ENCODE assay signal across 10 mouse cellular contexts in the genomic region with DNA sequence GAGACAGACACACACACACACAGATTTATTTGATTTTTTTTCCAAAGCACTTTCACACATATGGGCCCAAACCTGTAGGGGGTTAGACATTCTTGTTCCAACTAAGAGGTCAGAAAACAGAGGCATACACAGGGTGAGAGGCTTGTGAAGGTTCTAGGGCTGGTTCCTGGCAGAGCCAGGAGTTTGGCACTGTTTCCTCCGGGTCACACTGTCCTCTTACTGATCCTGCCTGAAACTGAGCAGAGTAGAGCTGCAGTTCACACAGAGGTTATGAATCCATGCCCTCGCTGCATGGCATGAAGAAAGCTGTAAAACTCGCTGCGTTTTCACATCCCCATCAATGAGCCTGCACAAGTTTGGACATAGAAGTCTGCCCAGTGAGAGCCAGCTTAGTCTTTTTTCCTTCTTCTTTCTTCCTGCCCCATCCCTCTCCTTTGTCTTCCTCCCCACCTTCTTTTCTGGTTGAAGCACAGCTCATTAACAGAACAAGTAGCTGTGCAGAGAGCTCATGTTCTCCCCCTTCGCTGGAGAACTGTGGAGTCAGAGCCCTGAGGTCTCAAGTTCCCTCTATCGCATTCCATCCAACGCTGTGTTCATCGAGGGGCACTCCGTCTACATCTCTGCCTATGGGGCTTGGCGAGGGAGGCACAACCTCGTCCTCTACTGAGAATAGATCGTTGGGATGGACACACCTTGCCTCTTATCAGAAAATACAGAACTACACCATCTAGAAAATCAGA. TPM values are rescaled to one million over a fixed set of nuclear protein-coding genes. Genes with fewer than 3 reads are reported as not detected.
DNase-seq lines count a peak whose midpoint lies in the region; ATAC-seq and TF ChIP-seq lines count a peak whose summit lies in the region.
"Had no signal": no experiment of that assay in that cellular context is flagged by ENCODE, and none has a peak within 500 bp of the region (broad histone marks: within the 10 kb centered on the region; RNA-seq: fewer than 3 reads in every experiment).

No protein-coding gene starts in this region.

- no peaks in the 10 kb centered on the region for H3K36me3 ChIP-seq in heart, embryonic 12.5 days
- no peaks in the 10 kb centered on the region for H3K36me3 ChIP-seq in stomach, embryonic 15.5 days
- no peaks in the 10 kb centered on the region for H3K36me3 ChIP-seq in stomach, postnatal 0 days (ENCODE audit: control insufficient read depth, insufficient read depth, low read length)

- no peak for DNase-seq in heart, adult 11 months
- DNase-seq in stomach, postnatal 0 days (ENCODE audit: low spot score) = no peak
- peak; percentile 73 for DNase-seq in kidney, adult 9 months
- DNase-seq in spleen, postnatal 14 days (ENCODE audit: low spot score in 2 of 2) = no peak
- DNase-seq: lung, adult 18-20 months; right cerebral cortex, adult 18-20 months; thymus, adult 2 months had no signal

- 56% methylated on average over 12 of the region's 12 CpGs for WGBS in heart, embryonic 12.5 days
- 51% methylated on average over 12 of the region's 12 CpGs for WGBS in stomach, embryonic 15.5 days
- WGBS in stomach, postnatal 0 days = 43% methylated on average over 12 of the region's 12 CpGs

- H3K9ac ChIP-seq in heart, embryonic 12.5 days = 0 out of 2 replicates have a peak overlapping the region, but pooled peaks have one; percentile 13
- H3K9ac ChIP-seq in stomach, embryonic 15.5 days = no peak overlapping the region
- H3K9ac ChIP-seq in stomach, postnatal 0 days (ENCODE audit: low read length) = no peak overlapping the region

- H3K27me3 ChIP-seq in heart, embryonic 12.5 days (replicated peaks) = peaks cover 18% of the 10 kb centered on the region
- H3K27me3 ChIP-seq in stomach, embryonic 15.5 days (replicated peaks) = no peaks in the 10 kb centered on the region
- H3K27me3 ChIP-seq in stomach, postnatal 0 days (ENCODE audit: control insufficient read depth, insufficient read depth, low read length) = no peaks in the 10 kb centered on the region

- TF ChIP-seq CTCF in stomach, postnatal 0 days (IDR thresholded peaks at IDR 0.05; ENCODE audit: low read depth) = no peak

- no peak overlapping the region for H3K27ac ChIP-seq in heart, embryonic 12.5 days (ENCODE audit: poor library complexity, severe bottlenecking)
- H3K27ac ChIP-seq in stomach, embryonic 15.5 days = peak overlapping the region; percentile 19; the same call in 1 of the 2 replicates
- no peak overlapping the region for H3K27ac ChIP-seq in stomach, postnatal 0 days (replicated peaks)

- H3K4me2 ChIP-seq in heart, embryonic 12.5 days = no peak overlapping the region
- no peak overlapping the region for H3K4me2 ChIP-seq in stomach, embryonic 15.5 days
- H3K4me2 ChIP-seq in stomach, postnatal 0 days (replicated peaks; ENCODE audit: low read depth) = no peak overlapping the region

- no peaks in the 10 kb centered on the region for H3K9me3 ChIP-seq in heart, embryonic 12.5 days (replicated peaks)
- no peaks in the 10 kb centered on the region for H3K9me3 ChIP-seq in stomach, embryonic 15.5 days
- H3K9me3 ChIP-seq in stomach, postnatal 0 days (ENCODE audit: control insufficient read depth, low read length) = no peaks in the 10 kb centered on the region

- H3K4me1 ChIP-seq in heart, embryonic 12.5 days (replicated peaks) = peaks cover 14% of the 10 kb centered on the region
- H3K4me1 ChIP-seq in stomach, embryonic 15.5 days = peaks cover 11% of the 10 kb centered on the region; the same call in 1 of the 2 replicates
- 0 out of 2 replicates have a peak, but pooled peaks cover 5% of the 10 kb centered on the region for H3K4me1 ChIP-seq in stomach, postnatal 0 days (replicated peaks; ENCODE audit: control insufficient read depth, insufficient read depth)

- no peak overlapping the region for H3K4me3 ChIP-seq in heart, embryonic 12.5 days
- no peak overlapping the region for H3K4me3 ChIP-seq in stomach, embryonic 15.5 days (replicated peaks)
- H3K4me3 ChIP-seq in stomach, postnatal 0 days (ENCODE audit: low read depth, low read length) = no peak overlapping the region

- no peak for TF ChIP-seq EP300 in stomach, postnatal 0 days (optimal IDR thresholded peaks at IDR 0.05)

- ATAC-seq in heart, embryonic 12.5 days (ENCODE audit: insufficient number of reproducible peaks, low FRiP score) = no peak
- ATAC-seq in stomach, embryonic 15.5 days (ENCODE audit: insufficient read depth, low FRiP score, low read depth) = no peak
- ATAC-seq in stomach, postnatal 0 days (ENCODE audit: low FRiP score, low TSS enrichment) = no peak
- no peak for ATAC-seq in inflammation-experienced regulatory T-cells, adult 6 months

RNA-seq across cellular contexts. Expression of a gene that starts 4.5 kb away (rescaled TPM):
- 0.61 and 0.77 TPM in 2 replicates for polyA plus RNA-seq in heart, embryonic 12.5 days (2016; fragmentation: Nextera tagmentation; extraction: Ambion mirVana)
- 10.0 and 13.0 TPM in 2 replicates for polyA plus RNA-seq in stomach, embryonic 15.5 days (2015; fragmentation: Nextera tagmentation; extraction: Ambion mirVana)
- 11.1 and 11.3 TPM in 2 replicates for polyA plus RNA-seq in stomach, postnatal 0 days (2015; fragmentation: Nextera tagmentation; extraction: Ambion mirVana)
- polyA plus RNA-seq in inflammation-experienced regulatory T-cells, adult 6 months (2017; shearing (Covaris generic)) = 10 to 100 TPM in 1 of 3 experiments, 1 to 10 TPM in 2; 2.9 to 10.2 (median 8.9) TPM
